Mouse (Mus musculus) ZHBTc4 (cell line): Measurements from ENCODE around the gene Gm11077.
A peak's percentile ranks its signal among the peaks of the same experiment; 100 is the strongest.

Source experiments
- DNase-seq: peaks from one replicate; pipeline ENCODE4 v3.0.0-alpha.2; 2011; ENCODE audit warnings: low read depth, low spot score

Gene Gm11077

GRCm38 (mm10) chr6:140729272-140729671, at the start of gene Gm11077:
TSS of gene Gm11077 (plus strand) at chr6:140729284.
- peak; percentile 71 for DNase-seq

DNA sequence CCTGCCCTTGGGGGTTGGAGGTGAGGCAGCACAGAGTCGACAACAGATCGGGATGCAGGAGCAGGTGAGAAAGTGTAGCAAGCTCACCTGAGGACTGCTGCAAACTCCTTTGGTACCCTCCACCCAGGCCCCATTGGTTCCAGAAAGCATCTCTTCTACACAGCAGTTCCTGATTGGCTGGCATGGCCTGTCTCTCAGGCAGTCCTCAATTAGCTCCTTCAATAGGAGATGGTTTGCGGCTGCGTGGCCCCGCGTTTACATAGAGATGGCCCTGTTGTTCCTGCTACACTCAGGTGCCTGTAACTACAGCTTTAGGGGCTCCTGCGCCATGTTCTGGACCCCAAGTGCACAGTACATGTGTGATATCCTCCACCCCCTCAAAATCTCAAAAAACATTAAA, 48.4 kb upstream of the Gm11077 start:
- DNase-seq = peak; percentile 53

- DNase-seq = no peak
Measured at GRCm38 (mm10) chr6:140682829-140683228, 46.3 kb upstream of the Gm11077 start.

DNA sequence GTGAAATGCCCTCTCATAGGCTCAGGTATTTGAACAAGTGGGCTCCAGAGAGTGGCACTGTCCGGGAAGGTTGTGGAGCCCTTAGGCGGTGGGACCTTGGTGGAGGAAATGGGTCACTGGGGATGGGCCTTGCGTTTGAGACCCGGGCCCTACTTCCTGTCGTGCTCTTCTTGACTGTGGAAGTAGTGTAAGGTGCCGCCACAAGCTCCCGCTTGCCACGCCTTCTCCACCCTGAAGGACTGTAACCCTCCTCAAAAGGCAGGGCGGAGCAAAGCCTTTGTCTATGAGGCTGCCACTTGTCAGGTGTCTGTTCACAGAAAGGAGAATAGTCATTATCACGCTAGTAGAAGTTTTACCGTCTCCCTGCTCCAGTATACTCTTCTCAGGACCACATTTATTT, 44.7 kb upstream of the Gm11077 start:
- DNase-seq = peak; percentile 54

DNA sequence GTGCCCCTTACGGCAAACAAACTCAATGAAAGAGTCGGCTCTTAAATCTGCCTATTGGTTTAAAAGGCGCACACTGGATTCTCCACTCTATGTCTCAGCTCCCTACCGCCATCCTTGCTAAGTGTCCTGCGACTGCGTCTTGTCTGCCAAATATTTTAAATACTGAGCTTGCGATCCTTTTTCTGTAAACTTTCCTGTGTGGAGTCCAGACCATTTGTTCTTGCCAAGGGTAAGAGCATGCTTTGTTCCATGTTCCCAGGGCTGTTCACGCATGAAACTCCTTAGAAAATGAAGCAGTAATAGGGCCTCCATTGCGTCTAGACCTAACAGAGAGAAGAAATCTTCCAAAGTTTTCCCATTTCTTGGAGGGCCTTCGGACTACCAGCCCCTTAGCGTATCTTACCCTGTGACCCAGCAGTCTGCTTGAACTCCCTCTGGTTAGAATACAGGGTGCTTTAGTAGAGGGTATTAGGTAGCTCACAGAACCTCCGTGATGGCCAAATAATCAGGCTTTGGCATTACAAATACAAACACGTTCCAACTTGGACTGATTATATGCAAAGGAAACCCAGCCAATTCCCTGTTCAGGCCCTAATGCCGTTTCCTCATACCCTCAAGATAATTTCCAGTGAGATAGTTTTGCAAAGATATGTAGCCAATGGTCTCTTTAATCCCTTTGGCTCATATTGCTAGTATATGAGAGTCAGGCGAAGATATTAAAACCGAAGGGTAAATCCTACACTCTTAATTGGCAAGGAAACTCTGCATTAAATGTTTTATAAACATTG, 39.3 kb upstream of the Gm11077 start:
- no peak for DNase-seq

DNA sequence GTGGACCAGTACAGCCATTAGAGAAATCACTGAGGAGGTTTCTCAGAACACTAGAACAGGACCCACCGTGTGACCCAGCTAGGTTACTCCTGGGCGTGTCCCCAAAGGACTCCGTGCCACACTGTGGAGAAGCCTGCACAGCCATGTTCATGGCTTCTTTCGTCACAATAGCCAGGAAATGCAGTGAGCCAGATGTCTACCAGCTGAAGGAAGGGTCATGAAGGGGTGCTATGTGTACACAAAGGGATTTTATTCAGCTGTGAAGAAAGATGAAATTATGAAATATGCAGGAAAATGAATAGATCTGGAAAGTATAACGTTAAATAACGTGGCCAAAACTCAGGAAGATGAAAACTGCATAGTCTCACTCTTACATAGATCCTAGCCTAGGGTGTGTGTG, 36.9 kb upstream of the Gm11077 start:
- DNase-seq = no peak

DNA sequence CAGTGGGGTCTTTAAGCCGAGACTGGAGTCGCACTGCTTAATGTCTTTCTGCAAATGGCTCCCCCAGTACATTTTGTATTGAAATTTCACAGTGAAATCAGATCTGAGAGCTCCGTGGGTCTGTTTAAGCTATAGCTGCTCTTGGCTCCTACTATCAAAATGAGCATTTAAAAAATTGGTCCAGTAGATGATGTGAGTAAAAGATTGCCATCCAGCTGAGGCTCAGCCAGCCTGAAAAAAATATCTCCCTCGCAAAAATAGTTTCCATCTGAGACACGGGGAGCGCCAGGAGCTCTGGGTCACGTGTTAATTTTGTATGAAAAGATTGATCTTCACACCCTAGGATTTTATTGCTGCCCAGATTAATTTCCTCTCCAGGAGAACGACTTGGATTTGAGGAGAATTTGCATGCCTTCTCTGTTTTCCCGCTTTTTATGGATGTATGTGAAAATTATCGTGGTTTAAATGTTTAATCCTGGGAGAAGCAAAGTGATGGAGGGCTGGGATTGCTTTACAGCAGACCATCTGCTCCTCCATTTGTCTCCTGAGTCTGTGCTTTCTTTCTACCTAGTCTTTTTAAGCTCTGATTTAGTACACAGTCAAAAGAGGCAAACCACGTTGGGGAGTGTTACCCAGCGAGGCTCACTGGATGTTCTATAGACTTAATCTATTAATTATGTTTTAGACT, 32.7 kb upstream of the Gm11077 start:
- DNase-seq = no peak

GRCm38 (mm10) chr6:140697994-140698393, 31.1 kb upstream of the Gm11077 start:
- DNase-seq = no peak

DNA sequence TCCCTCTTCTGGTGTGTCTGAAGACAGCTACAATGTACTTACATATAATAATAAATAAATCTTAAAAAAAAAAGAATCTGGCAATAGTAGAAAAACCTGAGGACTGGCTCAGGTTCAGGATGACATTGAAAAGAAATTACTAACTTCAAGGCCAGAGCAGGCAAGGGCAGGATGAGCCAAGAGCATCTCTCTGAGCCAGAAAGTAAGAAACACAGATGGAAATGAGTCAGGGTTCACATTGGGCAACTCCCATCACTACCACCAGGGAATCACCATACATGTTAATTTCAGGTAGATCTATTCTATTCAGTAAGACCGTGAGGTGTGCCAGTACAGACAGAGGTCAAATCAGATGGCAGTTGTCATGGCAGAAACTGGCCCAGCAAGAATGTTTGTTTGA, 30.5 kb upstream of the Gm11077 start:
- DNase-seq = no peak

DNA sequence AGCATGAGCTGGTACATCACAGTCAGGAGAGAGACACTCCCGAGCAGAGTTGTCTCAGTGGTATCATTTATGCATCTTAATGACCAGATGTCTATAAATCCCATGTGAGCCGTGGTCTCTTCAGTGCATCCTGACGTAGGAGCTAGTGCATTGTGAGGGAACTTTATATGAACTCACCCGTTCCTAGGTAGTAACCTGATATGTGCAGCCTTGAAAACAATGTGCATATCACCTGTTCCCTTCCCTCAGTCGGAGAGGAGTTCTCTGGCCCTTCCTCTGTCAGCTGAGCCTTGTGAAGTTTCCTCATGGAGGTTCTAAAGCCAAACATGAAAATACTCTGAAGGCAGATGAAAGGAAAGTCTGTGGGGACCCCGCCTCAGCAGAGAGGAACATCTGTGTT, 27.8 kb upstream of the Gm11077 start:
- no peak for DNase-seq

- DNase-seq = no peak
Measured at GRCm38 (mm10) chr6:140705132-140705531, 24.0 kb upstream of the Gm11077 start.

DNA sequence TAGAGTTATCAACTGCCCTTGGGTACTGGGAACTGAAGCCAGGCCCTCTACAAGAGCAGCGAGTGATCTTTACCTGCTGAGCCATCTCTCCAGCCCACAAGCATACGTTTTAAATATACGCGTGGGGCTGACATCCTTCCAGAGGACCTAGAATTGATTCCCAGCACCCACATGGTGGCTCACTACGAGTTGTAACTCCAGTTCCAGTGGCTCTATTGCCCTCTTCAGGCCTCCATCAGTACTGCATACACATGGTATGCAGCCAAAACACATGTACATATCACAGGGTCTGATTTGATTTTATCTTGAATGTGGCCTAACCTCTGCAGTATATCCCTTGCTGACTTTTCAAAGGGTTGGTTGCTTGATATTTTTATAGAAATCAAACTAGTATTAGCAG, 23.0 kb upstream of the Gm11077 start:
- peak; percentile 59 for DNase-seq

GRCm38 (mm10) chr6:140708059-140708458, 21.0 kb upstream of the Gm11077 start:
- DNase-seq = no peak

DNA sequence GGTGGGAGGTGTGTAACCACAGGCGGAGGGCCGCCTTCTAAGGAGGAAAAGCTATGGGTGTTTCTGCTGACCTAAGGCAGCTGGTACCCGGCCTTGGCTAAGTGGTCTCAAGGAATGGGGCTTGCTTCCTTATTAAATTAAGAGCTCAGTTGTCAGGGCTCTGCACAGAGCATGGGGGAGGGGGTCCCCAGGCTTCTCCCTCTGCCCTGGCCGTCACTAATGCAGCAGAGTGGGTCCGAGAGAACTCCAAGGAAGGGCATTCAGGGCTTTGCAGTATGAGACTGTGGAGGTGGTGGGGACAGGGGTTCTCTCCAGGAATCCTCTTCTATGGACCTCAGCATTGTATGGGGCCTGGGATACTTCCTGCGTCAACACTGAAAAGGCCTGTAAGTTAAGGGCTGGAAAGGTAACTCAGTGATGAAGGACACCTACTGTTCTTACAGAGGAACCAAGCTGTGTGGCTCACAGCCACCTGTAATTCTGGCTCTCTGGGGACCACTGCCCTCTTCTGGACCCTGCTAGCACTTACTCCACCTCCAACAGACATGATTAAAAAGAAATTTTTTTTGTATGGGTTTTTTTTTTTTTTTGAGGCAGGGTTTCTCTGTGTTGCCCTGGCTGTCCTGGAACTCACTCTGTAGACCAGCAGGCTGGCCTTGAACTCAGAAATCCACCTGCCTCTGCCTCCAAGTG, 19.5 kb upstream of the Gm11077 start:
- peak; percentile 51 for DNase-seq

DNA sequence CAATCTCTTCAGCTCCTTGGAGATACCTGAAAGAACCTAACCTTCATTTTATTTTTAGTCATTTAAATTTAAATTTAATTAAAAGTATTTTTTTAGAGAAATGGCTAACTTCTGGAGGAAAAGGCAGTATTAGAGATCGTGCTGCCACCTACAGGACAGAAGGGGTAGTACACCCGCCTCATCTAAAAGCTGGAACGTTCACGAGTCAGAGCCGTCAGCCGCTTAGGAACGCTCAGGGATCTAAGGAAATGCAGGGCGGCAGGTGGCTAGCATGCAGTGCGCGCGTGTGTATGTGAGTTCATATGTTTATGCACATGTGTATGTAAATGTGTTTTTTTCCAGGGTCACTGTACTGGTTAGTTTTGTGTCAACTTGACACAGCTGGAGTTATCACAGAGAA, 16.3 kb upstream of the Gm11077 start:
- DNase-seq = peak; percentile 81

GRCm38 (mm10) chr6:140714905-140715365, 14.1 kb upstream of the Gm11077 start:
- peak; percentile 83 for DNase-seq

DNA sequence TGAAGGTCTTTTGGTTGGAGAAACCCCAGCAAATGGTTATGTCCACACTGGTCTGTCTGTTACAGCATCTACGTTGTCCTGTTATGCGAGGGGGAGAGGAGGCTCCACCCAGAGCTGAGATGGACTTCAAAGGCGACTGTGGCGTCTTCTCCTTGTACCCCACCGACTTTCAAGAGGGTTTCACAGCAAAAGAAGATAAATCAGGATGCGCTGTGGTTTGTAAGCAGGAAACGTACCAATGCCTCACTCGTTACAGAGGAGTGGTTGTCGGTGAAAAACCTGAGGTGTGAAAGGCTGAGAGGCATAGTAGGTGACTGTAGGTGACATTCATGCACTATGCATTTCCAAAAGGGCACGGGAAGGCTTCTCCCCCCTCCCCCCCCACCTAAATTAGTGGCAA, 7.0 kb upstream of the Gm11077 start:
- no peak for DNase-seq

GRCm38 (mm10) chr6:140730669-140731401, 1.8 kb downstream of the Gm11077 start:
- DNase-seq = peak; percentile 52

DNA sequence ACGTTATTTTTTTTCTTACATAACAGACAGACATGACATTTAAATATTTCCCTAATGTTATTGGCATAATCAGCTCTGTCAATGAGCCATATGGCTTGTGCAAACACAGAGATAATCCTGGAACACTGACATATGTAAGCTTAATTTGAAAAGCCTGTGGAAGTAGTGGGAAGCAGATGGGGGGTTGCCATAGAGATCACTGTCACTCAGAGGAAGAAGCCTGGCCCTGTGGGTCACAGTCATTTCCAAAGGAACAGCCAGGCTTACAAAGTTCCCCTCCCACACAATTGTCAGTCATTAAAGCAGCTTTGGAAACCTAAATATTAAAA, 2.3 kb downstream of the Gm11077 start:
- no peak for DNase-seq

GRCm38 (mm10) chr6:140732971-140733640, 4.0 kb downstream of the Gm11077 start:
- peak; percentile 52 for DNase-seq

- no peak for DNase-seq
Measured at GRCm38 (mm10) chr6:140733641-140733986, 4.5 kb downstream of the Gm11077 start.
